Mouse (Mus musculus): ENCODE results near the gene AW551984. TPM values are rescaled to one million over a fixed set of nuclear protein-coding genes. Genes with fewer than 3 reads are reported as not detected.

Gene AW551984
- total and polyA plus RNA-seq, 3 experiments, result not detected

GRCm38 (mm10) chr9:39550806-39551205, 53.4 kb downstream of the AW551984 start:
- H3K27ac ChIP-seq (ENCODE audit: control insufficient read depth, low read depth, low read length), result no peak overlapping the region
- no peak for DNase-seq (ENCODE audit: low read depth, low spot score)
- H3K9ac ChIP-seq (ENCODE audit: control insufficient read depth, low read depth, low read length, poor library complexity, severe bottlenecking), result no peak overlapping the region
- no peaks in the 10 kb centered on the region for H3K36me3 ChIP-seq (ENCODE audit: control insufficient read depth in 1 of 2, insufficient read depth in 2 of 2, low read length in 2 of 2)
- no peak overlapping the region for H3K4me3 ChIP-seq (ENCODE audit: control insufficient read depth in 1 of 2, insufficient read depth in 1 of 2, low read depth in 2 of 2, low read length in 2 of 2)
- TF ChIP-seq MEF2A (IDR thresholded peaks at IDR 0.05; ENCODE audit: extremely low read depth, insufficient replicate concordance, low read depth, low read length, poor library complexity, severe bottlenecking) (no peak), ELF1 (IDR thresholded peaks at IDR 0.05; ENCODE audit: low read depth, low read length) (no peak), JUND (IDR thresholded peaks at IDR 0.05; ENCODE audit: low read depth, low read length) (no peak), USF2 (IDR thresholded peaks at IDR 0.05; ENCODE audit: borderline replicate concordance in 1 of 2, insufficient read depth in 1 of 2, low read depth in 1 of 2, low read length in 2 of 2) (no peak), GATA1 (IDR thresholded peaks at IDR 0.05; ENCODE audit: low read depth, low read length) (no peak), ZC3H11A (IDR thresholded peaks at IDR 0.05; ENCODE audit: low read depth, low read length) (no peak), NELFE (IDR thresholded peaks at IDR 0.05; ENCODE audit: low read depth, low read length) (no peak), HCFC1 (IDR thresholded peaks at IDR 0.05; ENCODE audit: low read depth, low read length) (no peak), MYC (IDR thresholded peaks at IDR 0.05; ENCODE audit: low read depth, low read length) (no peak), CHD1 (IDR thresholded peaks at IDR 0.05; ENCODE audit: low read depth, low read length) (no peak), MAZ (IDR thresholded peaks at IDR 0.05; ENCODE audit: low read depth, low read length) (no peak), CTCF (IDR thresholded peaks at IDR 0.05 in 2 of 3, conservative IDR thresholded peaks at IDR 0.05 in 1 of 3; ENCODE audit: control insufficient read depth in 1 of 3, insufficient read depth in 1 of 3, low read depth in 2 of 3, low read length in 3 of 3, poor library complexity in 1 of 3, severe bottlenecking in 1 of 3) (no peak), POLR2AphosphoS2 (IDR thresholded peaks at IDR 0.05; ENCODE audit: low read length) (no peak), GABPA (IDR thresholded peaks at IDR 0.05; ENCODE audit: low read depth, low read length) (no peak), E2F4 (IDR thresholded peaks at IDR 0.05; ENCODE audit: borderline replicate concordance, low read depth, low read length) (no peak), TBP (IDR thresholded peaks at IDR 0.05; ENCODE audit: low read depth, low read length) (no peak)
- H3K79me2 ChIP-seq (ENCODE audit: control insufficient read depth, insufficient read depth, low read length, poor library complexity), result no peaks in the 10 kb centered on the region
- no peaks in the 10 kb centered on the region for H3K9me3 ChIP-seq (replicated peaks; ENCODE audit: insufficient read depth, low read length)
- no peaks in the 10 kb centered on the region for H3K27me3 ChIP-seq (ENCODE audit: control insufficient read depth in 1 of 2, insufficient read depth in 2 of 2, low read length in 2 of 2)
- H3K4me1 ChIP-seq (ENCODE audit: control insufficient read depth in 1 of 2, insufficient read depth in 2 of 2, low read length in 2 of 2), result no peaks in the 10 kb centered on the region

Other genes with a start within 250 kb of the AW551984 start
- not detected in 2 replicates for gene Olfr951, start 217.0 kb downstream of the AW551984 start, total RNA-seq (2012; rRNA removed)
- gene Olfr951, start 217.0 kb downstream of the AW551984 start, polyA plus RNA-seq (2012; ENCODE audit: insufficient read depth in 1 of 2, insufficient read length in 2 of 2, low read depth in 1 of 2, low replicate concordance in 2 of 2, missing spikeins in 1 of 2), result not detected
- gene Olfr952, start 177.3 kb downstream of the AW551984 start, total RNA-seq (2012; rRNA removed), result not detected in 2 replicates
- not detected for gene Olfr952, start 177.3 kb downstream of the AW551984 start, polyA plus RNA-seq (2012; ENCODE audit: insufficient read depth in 1 of 2, insufficient read length in 2 of 2, low read depth in 1 of 2, low replicate concordance in 2 of 2, missing spikeins in 1 of 2)
- gene Olfr954, start 147.7 kb downstream of the AW551984 start, total RNA-seq (2012; rRNA removed), result not detected in 2 replicates
- gene Olfr954, start 147.7 kb downstream of the AW551984 start, polyA plus RNA-seq (2012; ENCODE audit: insufficient read depth in 1 of 2, insufficient read length in 2 of 2, low read depth in 1 of 2, low replicate concordance in 2 of 2, missing spikeins in 1 of 2), result not detected
- gene Olfr955, start 132.5 kb downstream of the AW551984 start, total RNA-seq (2012; rRNA removed), result not detected in 2 replicates
- not detected for gene Olfr955, start 132.5 kb downstream of the AW551984 start, polyA plus RNA-seq (2012; ENCODE audit: insufficient read depth in 1 of 2, insufficient read length in 2 of 2, low read depth in 1 of 2, low replicate concordance in 2 of 2, missing spikeins in 1 of 2)
- not detected in 2 replicates for gene Olfr44, start 110.4 kb downstream of the AW551984 start, total RNA-seq (2012; rRNA removed)
- gene Olfr44, start 110.4 kb downstream of the AW551984 start, polyA plus RNA-seq (2012; ENCODE audit: insufficient read depth in 1 of 2, insufficient read length in 2 of 2, low read depth in 1 of 2, low replicate concordance in 2 of 2, missing spikeins in 1 of 2), result not detected
- gene Olfr957, start 88.6 kb downstream of the AW551984 start, total RNA-seq (2012; rRNA removed), result not detected in 2 replicates
- not detected for gene Olfr957, start 88.6 kb downstream of the AW551984 start, polyA plus RNA-seq (2012; ENCODE audit: insufficient read depth in 1 of 2, insufficient read length in 2 of 2, low read depth in 1 of 2, low replicate concordance in 2 of 2, missing spikeins in 1 of 2)
- gene Olfr958, start 50.3 kb downstream of the AW551984 start, total RNA-seq (2012; rRNA removed), result not detected in 2 replicates
- gene Olfr958, start 50.3 kb downstream of the AW551984 start, polyA plus RNA-seq (2012; ENCODE audit: insufficient read depth in 1 of 2, insufficient read length in 2 of 2, low read depth in 1 of 2, low replicate concordance in 2 of 2, missing spikeins in 1 of 2), result not detected
- gene Olfr959, start 28.8 kb downstream of the AW551984 start, total RNA-seq (2012; rRNA removed), result not detected in 2 replicates
- gene Olfr959, start 28.8 kb downstream of the AW551984 start, polyA plus RNA-seq (2012; ENCODE audit: insufficient read depth in 1 of 2, insufficient read length in 2 of 2, low read depth in 1 of 2, low replicate concordance in 2 of 2, missing spikeins in 1 of 2), result not detected
- not detected in 2 replicates for gene Olfr148, start 6.3 kb upstream of the AW551984 start, total RNA-seq (2012; rRNA removed)
- not detected for gene Olfr148, start 6.3 kb upstream of the AW551984 start, polyA plus RNA-seq (2012; ENCODE audit: insufficient read depth in 1 of 2, insufficient read length in 2 of 2, low read depth in 1 of 2, low replicate concordance in 2 of 2, missing spikeins in 1 of 2)
- not detected in 2 replicates for gene Olfr960, start 17.0 kb upstream of the AW551984 start, total RNA-seq (2012; rRNA removed)
- not detected for gene Olfr960, start 17.0 kb upstream of the AW551984 start, polyA plus RNA-seq (2012; ENCODE audit: insufficient read depth in 1 of 2, insufficient read length in 2 of 2, low read depth in 1 of 2, low replicate concordance in 2 of 2, missing spikeins in 1 of 2)
- gene Olfr961, start 40.7 kb upstream of the AW551984 start, total RNA-seq (2012; rRNA removed), result not detected in 2 replicates
- not detected for gene Olfr961, start 40.7 kb upstream of the AW551984 start, polyA plus RNA-seq (2012; ENCODE audit: insufficient read depth in 1 of 2, insufficient read length in 2 of 2, low read depth in 1 of 2, low replicate concordance in 2 of 2, missing spikeins in 1 of 2)
- not detected in 2 replicates for gene Olfr963, start 62.8 kb upstream of the AW551984 start, total RNA-seq (2012; rRNA removed)
- not detected for gene Olfr963, start 62.8 kb upstream of the AW551984 start, polyA plus RNA-seq (2012; ENCODE audit: insufficient read depth in 1 of 2, insufficient read length in 2 of 2, low read depth in 1 of 2, low replicate concordance in 2 of 2, missing spikeins in 1 of 2)
- gene Olfr149, start 102.7 kb upstream of the AW551984 start, total RNA-seq (2012; rRNA removed), result not detected in 2 replicates
- gene Olfr149, start 102.7 kb upstream of the AW551984 start, polyA plus RNA-seq (2012; ENCODE audit: insufficient read depth in 1 of 2, insufficient read length in 2 of 2, low read depth in 1 of 2, low replicate concordance in 2 of 2, missing spikeins in 1 of 2), result not detected
- not detected in 2 replicates for gene Olfr965, start 107.0 kb upstream of the AW551984 start, total RNA-seq (2012; rRNA removed)
- gene Olfr965, start 107.0 kb upstream of the AW551984 start, polyA plus RNA-seq (2012; ENCODE audit: insufficient read depth in 1 of 2, insufficient read length in 2 of 2, low read depth in 1 of 2, low replicate concordance in 2 of 2, missing spikeins in 1 of 2), result not detected
- not detected in 2 replicates for gene Olfr150, start 126.6 kb upstream of the AW551984 start, total RNA-seq (2012; rRNA removed)
- gene Olfr150, start 126.6 kb upstream of the AW551984 start, polyA plus RNA-seq (2012; ENCODE audit: insufficient read depth in 1 of 2, insufficient read length in 2 of 2, low read depth in 1 of 2, low replicate concordance in 2 of 2, missing spikeins in 1 of 2), result not detected
- gene Olfr967, start 141.8 kb upstream of the AW551984 start, total RNA-seq (2012; rRNA removed), result not detected in 2 replicates
- not detected for gene Olfr967, start 141.8 kb upstream of the AW551984 start, polyA plus RNA-seq (2012; ENCODE audit: insufficient read depth in 1 of 2, insufficient read length in 2 of 2, low read depth in 1 of 2, low replicate concordance in 2 of 2, missing spikeins in 1 of 2)
- not detected in 2 replicates for gene Olfr968, start 178.8 kb upstream of the AW551984 start, total RNA-seq (2012; rRNA removed)
- gene Olfr968, start 178.8 kb upstream of the AW551984 start, polyA plus RNA-seq (2012; ENCODE audit: insufficient read depth in 1 of 2, insufficient read length in 2 of 2, low read depth in 1 of 2, low replicate concordance in 2 of 2, missing spikeins in 1 of 2), result not detected
- gene Olfr969, start 186.5 kb upstream of the AW551984 start, total RNA-seq (2012; rRNA removed), result not detected in 2 replicates
- not detected for gene Olfr969, start 186.5 kb upstream of the AW551984 start, polyA plus RNA-seq (2012; ENCODE audit: insufficient read depth in 1 of 2, insufficient read length in 2 of 2, low read depth in 1 of 2, low replicate concordance in 2 of 2, missing spikeins in 1 of 2)
- not detected in 2 replicates for gene Olfr970, start 204.5 kb upstream of the AW551984 start, total RNA-seq (2012; rRNA removed)
- not detected for gene Olfr970, start 204.5 kb upstream of the AW551984 start, polyA plus RNA-seq (2012; ENCODE audit: insufficient read depth in 1 of 2, insufficient read length in 2 of 2, low read depth in 1 of 2, low replicate concordance in 2 of 2, missing spikeins in 1 of 2)
- not detected in 2 replicates for gene Olfr971, start 232.5 kb upstream of the AW551984 start, total RNA-seq (2012; rRNA removed)
- gene Olfr971, start 232.5 kb upstream of the AW551984 start, polyA plus RNA-seq (2012; ENCODE audit: insufficient read depth in 1 of 2, insufficient read length in 2 of 2, low read depth in 1 of 2, low replicate concordance in 2 of 2, missing spikeins in 1 of 2), result not detected

Data from MEL (cell line).